Mouse (Mus musculus) testis, postnatal 10 days (tissue): ENCODE results near the gene Rapgef5.

ENCODE experiments used
- DNase-seq: peaks from one replicate; pipeline ENCODE4 v3.0.0; 2021; ENCODE audit warnings: low spot score

Gene Rapgef5

GRCm38 (mm10) chr12:117516179-117516578, at the start of gene Rapgef5:
Gene Rapgef5 (plus strand): TSS chr12:117516479.
- DNase-seq: no peak

GRCm38 (mm10) chr12:117468329-117468728, 48.0 kb upstream of the Rapgef5 start:
- DNase-seq: no peak

- no peak for DNase-seq
Observed at GRCm38 (mm10) chr12:117479014-117479413, 37.3 kb upstream of the Rapgef5 start.

- DNase-seq: no peak
Observed at GRCm38 (mm10) chr12:117479680-117480079, 36.6 kb upstream of the Rapgef5 start.

GRCm38 (mm10) chr12:117480958-117481357, 35.3 kb upstream of the Rapgef5 start:
- no peak for DNase-seq

- no peak for DNase-seq
Observed at GRCm38 (mm10) chr12:117482665-117483064, 33.6 kb upstream of the Rapgef5 start.

GRCm38 (mm10) chr12:117486118-117487057, 29.9 kb upstream of the Rapgef5 start:
- DNase-seq: no peak

- no peak for DNase-seq
Observed at GRCm38 (mm10) chr12:117496501-117497176, 19.6 kb upstream of the Rapgef5 start.

- DNase-seq: no peak
Observed at GRCm38 (mm10) chr12:117497361-117497760, 18.9 kb upstream of the Rapgef5 start.

- no peak for DNase-seq
Observed at GRCm38 (mm10) chr12:117499242-117499641, 17.0 kb upstream of the Rapgef5 start.

GRCm38 (mm10) chr12:117501180-117501579, 15.1 kb upstream of the Rapgef5 start:
- DNase-seq: no peak

- DNase-seq: no peak
Observed at GRCm38 (mm10) chr12:117502834-117503233, 13.4 kb upstream of the Rapgef5 start.

GRCm38 (mm10) chr12:117505163-117505562, 11.1 kb upstream of the Rapgef5 start:
- DNase-seq: no peak

- DNase-seq: no peak
Observed at GRCm38 (mm10) chr12:117507772-117508171, 8.5 kb upstream of the Rapgef5 start.

- no peak for DNase-seq
Observed at GRCm38 (mm10) chr12:117509919-117510318, 6.4 kb upstream of the Rapgef5 start.

- no peak for DNase-seq
Observed at GRCm38 (mm10) chr12:117512468-117512867, 3.8 kb upstream of the Rapgef5 start.

GRCm38 (mm10) chr12:117513150-117513932, 2.9 kb upstream of the Rapgef5 start:
- DNase-seq: no peak

GRCm38 (mm10) chr12:117517275-117517936, 1.1 kb downstream of the Rapgef5 start:
- DNase-seq: no peak

GRCm38 (mm10) chr12:117524311-117525013, 8.2 kb downstream of the Rapgef5 start:
- no peak for DNase-seq

GRCm38 (mm10) chr12:117527889-117528288, 11.6 kb downstream of the Rapgef5 start:
- no peak for DNase-seq

GRCm38 (mm10) chr12:117528509-117529145, 12.3 kb downstream of the Rapgef5 start:
- DNase-seq: no peak
